Mouse (Mus musculus) liver, postnatal 0 days (tissue): ENCODE data around the gene Arl14.

Experiments
- CTCF ChIP-seq: sonication (generic); IDR thresholded peaks from 2 replicates; pipeline ENCODE4 v1.5.1; 2016; ENCODE audit warnings: antibody characterized with exemption, low read depth
- EP300 ChIP-seq: IDR thresholded peaks from 2 replicates; pipeline ENCODE4 v1.6.1; 2016; ENCODE audit warnings: antibody characterized with exemption, low read depth, mild to moderate bottlenecking

DNA sequence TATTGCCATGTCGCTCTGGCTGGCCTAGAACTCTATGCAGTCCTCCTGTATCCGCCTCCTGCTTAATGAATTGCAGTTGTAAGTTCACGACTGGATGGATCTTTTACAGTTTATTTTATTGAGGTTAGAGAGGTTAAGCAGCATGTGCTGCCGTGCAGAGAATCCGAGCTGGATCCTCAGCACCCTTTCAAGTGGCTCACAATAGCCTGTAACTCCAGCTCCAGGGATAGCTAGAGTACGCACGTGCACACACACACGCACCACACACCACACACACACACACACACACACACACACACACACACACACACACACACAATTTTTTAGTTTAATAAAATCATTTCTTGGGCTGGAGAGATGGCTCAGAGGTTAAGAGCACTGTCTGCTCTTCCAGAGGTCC is 27.0 kb upstream of the Arl14 start:
- TF ChIP-seq CTCF (no peak), EP300 (no peak)
